Mouse (Mus musculus): ENCODE results near the gene Iscu. TPM values are rescaled to one million over a fixed set of nuclear protein-coding genes. Genes with fewer than 3 reads are reported as not detected.
"Not testable (repeated sequence)": the region's sequence is repeated elsewhere in the genome, so short reads cannot be mapped to it uniquely, and the experiment has no call there.

The Iscu gene
- total RNA-seq, 2 experiments from 2014 or later: 115 to 126 TPM

GRCm38 (mm10) chr5:113751521-113752157, 20.9 kb upstream of the Iscu start:
- no peak for DNase-seq (ENCODE audit: extremely low spot score in 1 of 2, low spot score in 1 of 2)

- no peak for DNase-seq (ENCODE audit: extremely low spot score in 1 of 2, low spot score in 1 of 2)
Measured at GRCm38 (mm10) chr5:113755347-113756030, 17.1 kb upstream of the Iscu start.

GRCm38 (mm10) chr5:113761585-113761984, 11.0 kb upstream of the Iscu start:
- DNase-seq (ENCODE audit: extremely low spot score in 1 of 2, low spot score in 1 of 2): no peak

- DNase-seq (ENCODE audit: extremely low spot score in 1 of 2, low spot score in 1 of 2): no peak
Measured at GRCm38 (mm10) chr5:113764426-113764825, 8.1 kb upstream of the Iscu start.

- no peak for DNase-seq (ENCODE audit: extremely low spot score in 1 of 2, low spot score in 1 of 2)
Measured at GRCm38 (mm10) chr5:113765641-113766526, 6.7 kb upstream of the Iscu start.

- no peak for DNase-seq (ENCODE audit: extremely low spot score in 1 of 2, low spot score in 1 of 2)
Measured at GRCm38 (mm10) chr5:113768806-113769205, 3.7 kb upstream of the Iscu start.

- peak; percentile 73 to 92 for DNase-seq (ENCODE audit: extremely low spot score in 1 of 2, low spot score in 1 of 2)
Measured at GRCm38 (mm10) chr5:113771213-113772162, 1.1 kb upstream of the Iscu start.

GRCm38 (mm10) chr5:113772905-113773519, 464 bp downstream of the Iscu start:
- no peak for DNase-seq (ENCODE audit: extremely low spot score in 1 of 2, low spot score in 1 of 2)

GRCm38 (mm10) chr5:113773664-113774063, 1.1 kb downstream of the Iscu start:
- peak; percentile 78 to 93 for DNase-seq (ENCODE audit: extremely low spot score in 1 of 2, low spot score in 1 of 2)

GRCm38 (mm10) chr5:113775585-113775984, 3.0 kb downstream of the Iscu start:
- DNase-seq (ENCODE audit: extremely low spot score in 1 of 2, low spot score in 1 of 2): no peak

- DNase-seq (ENCODE audit: extremely low spot score in 1 of 2, low spot score in 1 of 2): no peak
Measured at GRCm38 (mm10) chr5:113776128-113776895, 3.8 kb downstream of the Iscu start.

- no peak for DNase-seq (ENCODE audit: extremely low spot score in 1 of 2, low spot score in 1 of 2)
Measured at GRCm38 (mm10) chr5:113776896-113777226, 4.3 kb downstream of the Iscu start.

GRCm38 (mm10) chr5:113777728-113778127, 5.2 kb downstream of the Iscu start:
- not testable (repeated sequence) for DNase-seq (ENCODE audit: extremely low spot score in 1 of 2, low spot score in 1 of 2)

GRCm38 (mm10) chr5:113779569-113779968, 7.0 kb downstream of the Iscu start:
- no peak for DNase-seq (ENCODE audit: extremely low spot score in 1 of 2, low spot score in 1 of 2)

- no peak for DNase-seq (ENCODE audit: extremely low spot score in 1 of 2, low spot score in 1 of 2)
Measured at GRCm38 (mm10) chr5:113780082-113780752, 7.7 kb downstream of the Iscu start.

- no peak for DNase-seq (ENCODE audit: extremely low spot score in 1 of 2, low spot score in 1 of 2)
Measured at GRCm38 (mm10) chr5:113780763-113781162, 8.2 kb downstream of the Iscu start.

GRCm38 (mm10) chr5:113781254-113781653, 8.7 kb downstream of the Iscu start:
- no peak for DNase-seq (ENCODE audit: extremely low spot score in 1 of 2, low spot score in 1 of 2)

- no peak for DNase-seq (ENCODE audit: extremely low spot score in 1 of 2, low spot score in 1 of 2)
Measured at GRCm38 (mm10) chr5:113781875-113782274, 9.3 kb downstream of the Iscu start.

Measured in layer of hippocampus, postnatal 25 days (tissue).